Mouse (Mus musculus): ENCODE measurements around the gene Elfn2. TPM values are rescaled to one million over a fixed set of nuclear protein-coding genes. Genes with fewer than 3 reads are reported as not detected.

The Elfn2 gene
- polyA plus RNA-seq, 1 experiment, result 0.35 TPM

DNA sequence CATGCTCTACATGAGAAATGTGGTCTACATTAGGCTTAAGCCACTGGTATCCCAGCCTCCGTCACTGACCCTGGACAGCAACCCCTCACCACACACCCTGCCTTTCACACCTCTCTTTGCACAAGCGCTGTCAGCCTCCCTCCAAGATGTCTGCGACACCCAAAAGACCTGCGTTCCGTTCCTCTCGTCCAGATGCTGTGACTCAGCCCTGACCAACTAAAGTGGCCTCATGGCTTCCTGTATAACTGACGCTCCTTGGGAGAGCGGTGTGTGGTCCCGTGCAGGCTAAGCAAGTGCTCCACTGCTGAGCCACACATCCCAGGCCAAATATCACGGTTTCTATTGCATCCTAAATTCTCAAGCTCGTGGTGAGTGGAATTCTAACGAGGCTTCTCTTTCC lies 22.1 kb upstream of the Elfn2 start:
- Histone ChIP-seq H3K27me3 (ENCODE audit: control insufficient read depth, insufficient read depth, low read length) (no peaks in the 10 kb centered on the region), H3K27ac (ENCODE audit: insufficient read depth, low read depth, low read length) (no peak overlapping the region), H3K36me3 (ENCODE audit: control insufficient read depth, insufficient read depth, low read length) (no peaks in the 10 kb centered on the region), H3K4me1 (ENCODE audit: control insufficient read depth, insufficient read depth, insufficient read length, low read length) (peaks cover 3% of the 10 kb centered on the region), H3K4me3 (ENCODE audit: low read depth, low read length) (no peak overlapping the region)
- no peak for TF ChIP-seq CTCF (IDR thresholded peaks at IDR 0.05; ENCODE audit: extremely low read depth, insufficient read length, insufficient replicate concordance, low read depth, low read length)
- TF ChIP-seq POLR2A (IDR thresholded peaks at IDR 0.05; ENCODE audit: low read depth, low read length), result no peak
- WGBS, result 50% methylated on average over 12 of the region's 12 CpGs

- Histone ChIP-seq H3K36me3 (ENCODE audit: control insufficient read depth, insufficient read depth, low read length) (no peaks in the 10 kb centered on the region), H3K27ac (ENCODE audit: insufficient read depth, low read depth, low read length) (no peak overlapping the region), H3K4me1 (ENCODE audit: control insufficient read depth, insufficient read depth, insufficient read length, low read length) (peaks cover 3% of the 10 kb centered on the region), H3K27me3 (ENCODE audit: control insufficient read depth, insufficient read depth, low read length) (no peaks in the 10 kb centered on the region), H3K4me3 (ENCODE audit: low read depth, low read length) (no peak overlapping the region)
- WGBS, result 65% methylated on average over 6 of the region's 6 CpGs
- no peak for TF ChIP-seq POLR2A (IDR thresholded peaks at IDR 0.05; ENCODE audit: low read depth, low read length)
- TF ChIP-seq CTCF (IDR thresholded peaks at IDR 0.05; ENCODE audit: extremely low read depth, insufficient read length, insufficient replicate concordance, low read depth, low read length), result no peak
These were observed 18.6 kb upstream of the Elfn2 start for GRCm38 (mm10) chr15:78737146-78737545.

GRCm38 (mm10) chr15:78736681-78737100 lies 18.1 kb upstream of the Elfn2 start:
- WGBS, result 28% methylated on average over 7 of the region's 7 CpGs
- no peak for TF ChIP-seq POLR2A (IDR thresholded peaks at IDR 0.05; ENCODE audit: low read depth, low read length)
- TF ChIP-seq CTCF (IDR thresholded peaks at IDR 0.05; ENCODE audit: extremely low read depth, insufficient read length, insufficient replicate concordance, low read depth, low read length), result no peak

GRCm38 (mm10) chr15:78736181-78736579 lies 17.6 kb upstream of the Elfn2 start:
- 50% methylated on average over 3 of the region's 3 CpGs for WGBS
- TF ChIP-seq CTCF (IDR thresholded peaks at IDR 0.05; ENCODE audit: extremely low read depth, insufficient read length, insufficient replicate concordance, low read depth, low read length) (no peak), POLR2A (IDR thresholded peaks at IDR 0.05; ENCODE audit: low read depth, low read length) (no peak)
- no peaks in the 10 kb centered on the region for H3K27me3 ChIP-seq (ENCODE audit: control insufficient read depth, insufficient read depth, low read length)
- peaks cover 3% of the 10 kb centered on the region for H3K4me1 ChIP-seq (ENCODE audit: control insufficient read depth, insufficient read depth, insufficient read length, low read length)
- H3K27ac ChIP-seq (ENCODE audit: insufficient read depth, low read depth, low read length), result no peak overlapping the region
- H3K36me3 ChIP-seq (ENCODE audit: control insufficient read depth, insufficient read depth, low read length), result no peaks in the 10 kb centered on the region
- H3K4me3 ChIP-seq (ENCODE audit: low read depth, low read length), result no peak overlapping the region

More at GRCm38 (mm10) chr15:78736681-78737100, 18.1 kb upstream of the Elfn2 start:
- peaks cover 3% of the 10 kb centered on the region for H3K4me1 ChIP-seq (ENCODE audit: control insufficient read depth, insufficient read depth, insufficient read length, low read length)
- H3K4me3 ChIP-seq (ENCODE audit: low read depth, low read length), result no peak overlapping the region
- no peak overlapping the region for H3K27ac ChIP-seq (ENCODE audit: insufficient read depth, low read depth, low read length)
- H3K36me3 ChIP-seq (ENCODE audit: control insufficient read depth, insufficient read depth, low read length), result no peaks in the 10 kb centered on the region
- H3K27me3 ChIP-seq (ENCODE audit: control insufficient read depth, insufficient read depth, low read length), result no peaks in the 10 kb centered on the region

GRCm38 (mm10) chr15:78735431-78736180 lies 17.0 kb upstream of the Elfn2 start:
- no peaks in the 10 kb centered on the region for H3K27me3 ChIP-seq (ENCODE audit: control insufficient read depth, insufficient read depth, low read length)
- peaks cover 3% of the 10 kb centered on the region for H3K4me1 ChIP-seq (ENCODE audit: control insufficient read depth, insufficient read depth, insufficient read length, low read length)
- 17% methylated on average over 17 of the region's 17 CpGs for WGBS
- TF ChIP-seq POLR2A (IDR thresholded peaks at IDR 0.05; ENCODE audit: low read depth, low read length) (no peak), CTCF (IDR thresholded peaks at IDR 0.05; ENCODE audit: extremely low read depth, insufficient read length, insufficient replicate concordance, low read depth, low read length) (no peak)
- no peaks in the 10 kb centered on the region for H3K36me3 ChIP-seq (ENCODE audit: control insufficient read depth, insufficient read depth, low read length)
- H3K27ac ChIP-seq (ENCODE audit: insufficient read depth, low read depth, low read length), result no peak overlapping the region
- H3K4me3 ChIP-seq (ENCODE audit: low read depth, low read length), result no peak overlapping the region

DNA sequence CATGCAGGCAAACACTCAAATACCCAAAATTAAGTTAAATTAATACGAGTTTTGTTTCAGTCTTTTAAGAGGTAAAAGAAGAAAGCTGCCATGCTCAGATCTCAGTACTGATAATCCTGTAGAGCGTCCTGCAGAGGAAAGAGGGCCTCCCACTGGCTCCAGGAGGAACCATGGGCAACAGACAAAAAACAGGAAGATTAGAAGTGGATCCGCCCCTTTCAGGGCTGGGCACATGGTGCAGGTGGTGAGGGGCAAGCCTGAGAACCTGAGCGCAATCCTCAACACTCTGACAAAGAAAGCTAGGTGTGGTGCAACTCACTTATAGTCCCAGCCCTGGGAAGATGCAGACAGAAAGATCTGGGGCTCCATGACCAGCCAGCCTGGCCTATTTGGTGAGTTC lies 13.3 kb upstream of the Elfn2 start:
- H3K27me3 ChIP-seq (ENCODE audit: control insufficient read depth, insufficient read depth, low read length), result no peaks in the 10 kb centered on the region
- H3K27ac ChIP-seq (ENCODE audit: insufficient read depth, low read depth, low read length), result no peak overlapping the region
- TF ChIP-seq CTCF (IDR thresholded peaks at IDR 0.05; ENCODE audit: extremely low read depth, insufficient read length, insufficient replicate concordance, low read depth, low read length) (no peak), POLR2A (IDR thresholded peaks at IDR 0.05; ENCODE audit: low read depth, low read length) (no peak)
- peaks cover 3% of the 10 kb centered on the region for H3K4me1 ChIP-seq (ENCODE audit: control insufficient read depth, insufficient read depth, insufficient read length, low read length)
- no peak overlapping the region for H3K4me3 ChIP-seq (ENCODE audit: low read depth, low read length)
- whole genome bisulfite sequencing, result 52% methylated on average over 4 of the region's 4 CpGs
- H3K36me3 ChIP-seq (ENCODE audit: control insufficient read depth, insufficient read depth, low read length), result no peaks in the 10 kb centered on the region

- 63% methylated on average over 12 of the region's 12 CpGs for WGBS
- Histone ChIP-seq H3K27me3 (ENCODE audit: control insufficient read depth, insufficient read depth, low read length) (no peaks in the 10 kb centered on the region), H3K4me3 (ENCODE audit: low read depth, low read length) (no peak overlapping the region), H3K36me3 (ENCODE audit: control insufficient read depth, insufficient read depth, low read length) (no peaks in the 10 kb centered on the region), H3K27ac (ENCODE audit: insufficient read depth, low read depth, low read length) (no peak overlapping the region), H3K4me1 (ENCODE audit: control insufficient read depth, insufficient read depth, insufficient read length, low read length) (no peaks in the 10 kb centered on the region)
- TF ChIP-seq CTCF (IDR thresholded peaks at IDR 0.05; ENCODE audit: extremely low read depth, insufficient read length, insufficient replicate concordance, low read depth, low read length), result no peak
- no peak for TF ChIP-seq POLR2A (IDR thresholded peaks at IDR 0.05; ENCODE audit: low read depth, low read length)
These were observed 11.9 kb upstream of the Elfn2 start for GRCm38 (mm10) chr15:78730315-78731049.
